In the genomic region with DNA sequence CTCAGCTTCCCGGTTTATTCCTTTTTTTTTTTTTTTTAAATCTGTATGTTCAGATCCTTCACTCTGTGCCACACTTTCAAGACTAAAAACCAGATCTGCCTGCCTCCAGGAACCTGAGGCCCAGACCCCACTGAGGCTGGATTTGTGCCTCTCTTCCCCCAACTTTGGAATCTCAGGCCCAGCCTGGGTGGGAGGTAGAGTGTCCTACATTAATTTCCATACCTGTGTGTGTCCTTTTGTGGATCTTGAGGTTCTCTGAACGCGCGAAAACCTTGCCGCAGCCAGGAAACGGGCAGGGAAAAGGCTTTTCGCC, we compare ENCODE assay signal across 13 mouse cellular contexts. TPM values are rescaled to one million over a fixed set of nuclear protein-coding genes. Genes with fewer than 3 reads are reported as not detected.
A peak's percentile ranks its signal among the peaks of the same experiment; 100 is the strongest.
DNase-seq lines count a peak whose midpoint lies in the region; ATAC-seq and TF ChIP-seq lines count a peak whose summit lies in the region.
"Had no signal": no experiment of that assay in that cellular context is flagged by ENCODE, and none has a peak within 500 bp of the region (broad histone marks: within the 10 kb centered on the region; RNA-seq: fewer than 3 reads in every experiment).

No protein-coding gene starts in this region.

- H3K27ac ChIP-seq in heart, embryonic 15.5 days, result no peak overlapping the region
- no peak overlapping the region for H3K27ac ChIP-seq in embryonic fibroblast, embryonic 13.5 days (ENCODE audit: insufficient read depth, low read length)
- peak overlapping the region; percentile 95 for H3K27ac ChIP-seq in hindbrain, postnatal 0 days
- H3K27ac ChIP-seq in neural tube, embryonic 13.5 days (replicated peaks), result peak overlapping the region; percentile 99

- H3K4me1 ChIP-seq in heart, embryonic 15.5 days (replicated peaks), result peaks cover 26% of the 10 kb centered on the region
- no peaks in the 10 kb centered on the region for H3K4me1 ChIP-seq in embryonic fibroblast, embryonic 13.5 days (ENCODE audit: control insufficient read depth, insufficient read depth, low read length)
- no peaks in the 10 kb centered on the region for H3K4me1 ChIP-seq in hindbrain, postnatal 0 days (ENCODE audit: insufficient read depth, low read length)
- H3K4me1 ChIP-seq in neural tube, embryonic 13.5 days (replicated peaks), result no peaks in the 10 kb centered on the region; the same call in 1 of the 2 replicates

- H3K27me3 ChIP-seq in heart, embryonic 15.5 days, result peaks cover 93% of the 10 kb centered on the region
- peaks cover 3% of the 10 kb centered on the region; the same call in 1 of the 2 replicates for H3K27me3 ChIP-seq in hindbrain, postnatal 0 days (ENCODE audit: insufficient read depth, low read length)
- peaks cover 48% of the 10 kb centered on the region for H3K27me3 ChIP-seq in neural tube, embryonic 13.5 days

- no peak for ATAC-seq in heart, embryonic 15.5 days (replicated peaks; ENCODE audit: insufficient number of reproducible peaks, insufficient read depth, low FRiP score, low read depth)
- ATAC-seq in hindbrain, postnatal 0 days, result no peak
- ATAC-seq in neural tube, embryonic 13.5 days (ENCODE audit: low read depth), result no peak
- no peak for ATAC-seq in inflammation-experienced regulatory T-cells, adult 6 months

- no peak for TF ChIP-seq CTCF in embryonic fibroblast, embryonic 13.5 days (IDR thresholded peaks at IDR 0.05; ENCODE audit: borderline replicate concordance, insufficient read depth, low read length)
- TF ChIP-seq CTCF in hindbrain, postnatal 0 days (IDR thresholded peaks at IDR 0.05; ENCODE audit: low read depth), result no peak

- no peak overlapping the region for H3K4me2 ChIP-seq in heart, embryonic 15.5 days
- peak overlapping the region; percentile 62 for H3K4me2 ChIP-seq in hindbrain, postnatal 0 days (ENCODE audit: low read depth, low read length)
- H3K4me2 ChIP-seq in neural tube, embryonic 13.5 days, result peak overlapping the region; percentile 57

- under 1% methylated on average over 7 of the region's 7 CpGs for WGBS in heart, embryonic 15.5 days
- WGBS in hindbrain, postnatal 0 days, result 4% methylated on average over 7 of the region's 7 CpGs
- 1% methylated on average over 7 of the region's 7 CpGs for WGBS in neural tube, embryonic 13.5 days

- intact Hi-C loops in heart, postnatal 10 days (cut with DNase I), result no loop called here

- no peak for DNase-seq in heart, postnatal 10 days
- DNase-seq in hindbrain, postnatal 0 days (ENCODE audit: low spot score), result no peak
- DNase-seq in layer of hippocampus, adult 8-10 months (ENCODE audit: low spot score in 2 of 2), result no peak
- no peak for DNase-seq in cerebellum, adult 9-10 months
- DNase-seq: lung, postnatal 4 days; right cerebral cortex, adult 18-20 months had no signal

- H3K36me3 ChIP-seq in heart, embryonic 15.5 days, result no peaks in the 10 kb centered on the region
- H3K36me3 ChIP-seq in hindbrain, postnatal 0 days (ENCODE audit: insufficient read depth, low read length), result no peaks in the 10 kb centered on the region
- H3K36me3 ChIP-seq in neural tube, embryonic 13.5 days, result peaks cover 13% of the 10 kb centered on the region

- H3K9ac ChIP-seq in heart, embryonic 15.5 days, result no peak overlapping the region
- peak overlapping the region; percentile 97 for H3K9ac ChIP-seq in hindbrain, postnatal 0 days (replicated peaks; ENCODE audit: low read length)
- H3K9ac ChIP-seq in neural tube, embryonic 13.5 days, result peak overlapping the region; percentile 98

- H3K4me3 ChIP-seq in heart, embryonic 15.5 days, result peak overlapping the region; percentile 41; the same call in 1 of the 2 replicates
- peak overlapping the region; percentile 28 for H3K4me3 ChIP-seq in embryonic fibroblast, embryonic 13.5 days (ENCODE audit: insufficient read depth, low read length)
- H3K4me3 ChIP-seq in hindbrain, postnatal 0 days (ENCODE audit: low read length), result peak overlapping the region; percentile 78
- peak overlapping the region; percentile 72 for H3K4me3 ChIP-seq in neural tube, embryonic 13.5 days

- no peak for TF ChIP-seq POLR2A in embryonic fibroblast, embryonic 13.5 days (IDR thresholded peaks at IDR 0.05; ENCODE audit: low read depth, low read length)

- H3K9me3 ChIP-seq in heart, embryonic 15.5 days (replicated peaks), result no peaks in the 10 kb centered on the region
- H3K9me3 ChIP-seq in hindbrain, postnatal 0 days (ENCODE audit: low read length), result no peaks in the 10 kb centered on the region
- no peaks in the 10 kb centered on the region for H3K9me3 ChIP-seq in neural tube, embryonic 13.5 days

RNA-seq across cellular contexts. Expression of a gene that starts 1.6 kb away (rescaled TPM):
- polyA plus RNA-seq in heart, embryonic 15.5 days (2015; fragmentation: Nextera tagmentation; extraction: Ambion mirVana), result 0.10 TPM in 1 of 2 replicates, not detected in the other
- not detected for total RNA-seq in heart, postnatal 10 days (2021)
- polyA plus RNA-seq in embryonic fibroblast, embryonic 13.5 days (2011; ENCODE audit: insufficient read length, low read depth, missing spikeins), result 1.6 and 2.6 TPM in 2 replicates
- total RNA-seq in hindbrain, postnatal 0 days (2014; rRNA removed), result 107 and 144 TPM in 2 replicates
- polyA plus RNA-seq in hindbrain, postnatal 0 days (2015; fragmentation: Nextera tagmentation; extraction: Ambion mirVana), result 51.0 and 58.2 TPM in 2 replicates
- polyA plus RNA-seq in neural tube, embryonic 13.5 days (2015; fragmentation: Nextera tagmentation; extraction: Ambion mirVana), result 43.0 and 51.6 TPM in 2 replicates
- total RNA-seq in layer of hippocampus, adult 8-10 months (2022), result 1 to 10 TPM; 2.7 to 4.8 (median 3.5) TPM
- polyA plus RNA-seq in inflammation-experienced regulatory T-cells, adult 6 months (2017; shearing (Covaris generic)), result not detected
- total RNA-seq: granulocyte monocyte progenitor cell, adult 5-6 weeks had no signal
- polyA plus RNA-seq: intestine, embryonic 14.5 days; stomach, embryonic 14.5 days had no signal

RNA-seq across cellular contexts. Expression of a gene that starts 1.8 kb away (rescaled TPM):
- 0.11 and 0.13 TPM in 2 replicates for polyA plus RNA-seq in heart, embryonic 15.5 days (2015; fragmentation: Nextera tagmentation; extraction: Ambion mirVana)
- under 1 TPM; 0.10 to 0.12 TPM for total RNA-seq in heart, postnatal 10 days (2021)
- 4.0 and 8.9 TPM in 2 replicates for polyA plus RNA-seq in embryonic fibroblast, embryonic 13.5 days (2011; ENCODE audit: insufficient read length, low read depth, missing spikeins)
- total RNA-seq in hindbrain, postnatal 0 days (2014; rRNA removed), result 281 and 342 TPM in 2 replicates
- polyA plus RNA-seq in hindbrain, postnatal 0 days (2015; fragmentation: Nextera tagmentation; extraction: Ambion mirVana), result 19.7 and 21.5 TPM in 2 replicates
- 16.5 and 19.9 TPM in 2 replicates for polyA plus RNA-seq in neural tube, embryonic 13.5 days (2015; fragmentation: Nextera tagmentation; extraction: Ambion mirVana)
- total RNA-seq in layer of hippocampus, adult 8-10 months (2022), result 10 to 100 TPM in 3 of 4 experiments, 1 to 10 TPM in 1; 9.9 to 13.1 (median 11.2) TPM
- not detected for polyA plus RNA-seq in inflammation-experienced regulatory T-cells, adult 6 months (2017; shearing (Covaris generic))
- total RNA-seq: granulocyte monocyte progenitor cell, adult 5-6 weeks had no signal
- polyA plus RNA-seq: intestine, embryonic 14.5 days; stomach, embryonic 14.5 days had no signal

Comparison
In these comparisons a context has a peak if more than half of its experiments do, and no peak if none do; other contexts are left out.
1. H3K27ac ChIP-seq: peak in hindbrain, postnatal 0 days (single experiment) and neural tube, embryonic 13.5 days (single experiment); none in heart, embryonic 15.5 days (single experiment) and embryonic fibroblast, embryonic 13.5 days (single experiment).
2. H3K4me3 ChIP-seq: peak in every context shown above with its lines; median percentile 78 in hindbrain, postnatal 0 days; 72 in neural tube, embryonic 13.5 days; 41 in heart, embryonic 15.5 days; 28 in embryonic fibroblast, embryonic 13.5 days.
3. RNA of a gene that starts 1.6 kb away (polyA plus RNA-seq): 51.0 to 58.2 TPM in hindbrain, postnatal 0 days and 43.0 to 51.6 TPM in neural tube, embryonic 13.5 days; 1.6 to 2.6 TPM in embryonic fibroblast, embryonic 13.5 days, 0.10 TPM in heart, embryonic 15.5 days and not detected in inflammation-experienced regulatory T-cells, adult 6 months; every median in the first group is over 10 times any median in the second.